Mouse (Mus musculus) megakaryocyte, embryonic 14.5 days (primary cell): ENCODE measurements around the gene Popdc2. TPM values are rescaled to one million over a fixed set of nuclear protein-coding genes. Genes with fewer than 3 reads are reported as not detected.

Source experiments
- H3K27me3 ChIP-seq: replicated peaks from 2 replicates; pipeline ENCODE3; 2012; ENCODE audit warnings: inconsistent platforms
- H3K36me3 ChIP-seq: replicated peaks from 2 replicates; pipeline ENCODE3; 2012; ENCODE audit warnings: low read length, inconsistent platforms, mixed read lengths
- H3K4me1 ChIP-seq: 2 replicates; pipeline ENCODE4 v1.6.1; 2012; ENCODE audit warnings: inconsistent platforms
- H3K4me3 ChIP-seq: replicated peaks from 2 replicates; pipeline ENCODE3; 2012; ENCODE audit warnings: moderate library complexity, mild to moderate bottlenecking, inconsistent platforms
- H3K9me3 ChIP-seq: 2 replicates; pipeline ENCODE4 v1.6.1; 2012; ENCODE audit warnings: inconsistent platforms
- FLI1 ChIP-seq: IDR thresholded peaks from 2 replicates; pipeline ENCODE4 v1.6.1; 2012; ENCODE audit warnings: low read length, inconsistent platforms, mixed read lengths
- GATA1 ChIP-seq: IDR thresholded peaks from 3 replicates; pipeline ENCODE4 v1.6.1; 2012; ENCODE audit warnings: mixed read lengths, low read length, inconsistent platforms, borderline replicate concordance
- polyA plus RNA-seq: library from polyadenylated mRNA; stranded (reverse); fragments of >175 nt; gene quantifications from 2 replicates; pipeline ENCODE4 v1.2.3, GENCODE M21; 2012; ENCODE audit warnings: low replicate concordance; ENCODE audit not compliant: insufficient read depth

Gene Popdc2
- polyA plus RNA-seq, 1 experiment: 2.8 TPM

DNA sequence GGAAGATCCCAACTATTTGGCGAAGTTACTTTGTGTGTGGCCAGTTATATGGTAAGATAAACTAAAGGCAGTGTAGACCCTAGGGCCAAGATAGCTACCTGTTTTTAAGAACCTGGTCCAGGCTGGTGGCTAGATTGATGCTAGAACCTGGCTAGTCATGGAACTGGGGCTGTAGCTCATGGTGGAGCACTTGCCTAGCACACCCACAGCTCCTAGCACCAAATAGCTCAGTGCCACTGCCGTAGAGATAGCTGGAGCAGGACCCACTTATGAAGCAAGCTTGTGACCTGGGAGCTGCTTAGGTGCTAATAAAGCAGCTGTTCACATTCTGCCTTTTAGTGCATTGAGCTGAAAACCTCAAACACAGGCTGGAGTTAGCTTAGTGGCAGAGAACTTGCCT is 8.4 kb upstream of the Popdc2 start:
- H3K36me3 ChIP-seq: peaks cover 87% of the 10 kb centered on the region
- H3K4me3 ChIP-seq: peak overlapping the region; percentile 67
- H3K9me3 ChIP-seq: no peaks in the 10 kb centered on the region
- no peaks in the 10 kb centered on the region for H3K27me3 ChIP-seq
- H3K4me1 ChIP-seq: peaks cover 82% of the 10 kb centered on the region
- TF ChIP-seq FLI1: no peak
- TF ChIP-seq GATA1: no peak

DNA sequence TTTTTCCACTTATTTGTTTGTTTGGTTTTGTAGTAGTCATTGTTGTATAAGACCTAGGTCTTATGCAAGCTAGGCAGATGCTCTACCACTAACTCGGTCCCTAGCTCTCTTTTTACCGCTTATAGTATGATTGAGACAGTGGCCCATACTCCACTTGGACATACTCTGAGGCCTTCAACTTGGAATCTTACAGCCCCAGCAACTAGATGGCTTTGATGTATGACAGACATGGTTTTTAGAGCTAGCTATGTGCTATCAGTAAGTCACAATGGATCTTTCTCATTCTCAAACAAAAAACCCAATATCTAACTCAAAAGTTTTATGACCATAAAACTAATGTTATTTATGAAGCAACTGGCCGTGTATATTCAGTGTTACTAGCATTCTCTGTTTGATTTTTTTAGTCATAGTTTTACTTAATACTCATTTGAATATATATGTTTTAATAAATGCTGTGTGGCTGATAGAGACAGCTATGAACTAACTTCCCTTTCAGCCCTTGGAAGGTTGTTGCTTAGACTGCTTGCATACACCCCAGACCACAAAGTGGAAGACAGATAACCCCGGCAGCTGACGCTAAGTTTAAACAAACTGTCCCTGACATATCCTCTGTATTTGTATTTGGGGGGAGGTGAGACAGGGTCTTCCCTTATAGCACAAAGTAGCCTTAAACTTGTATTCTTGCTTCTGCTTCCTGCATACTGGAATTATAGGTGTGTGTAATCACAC is 7.7 kb upstream of the Popdc2 start:
- Histone ChIP-seq H3K27me3 (no peaks in the 10 kb centered on the region), H3K9me3 (no peaks in the 10 kb centered on the region), H3K4me1 (peaks cover 80% of the 10 kb centered on the region), H3K36me3 (peaks cover 87% of the 10 kb centered on the region), H3K4me3 (peak overlapping the region; percentile 46)
- no peak for TF ChIP-seq GATA1
- no peak for TF ChIP-seq FLI1

DNA sequence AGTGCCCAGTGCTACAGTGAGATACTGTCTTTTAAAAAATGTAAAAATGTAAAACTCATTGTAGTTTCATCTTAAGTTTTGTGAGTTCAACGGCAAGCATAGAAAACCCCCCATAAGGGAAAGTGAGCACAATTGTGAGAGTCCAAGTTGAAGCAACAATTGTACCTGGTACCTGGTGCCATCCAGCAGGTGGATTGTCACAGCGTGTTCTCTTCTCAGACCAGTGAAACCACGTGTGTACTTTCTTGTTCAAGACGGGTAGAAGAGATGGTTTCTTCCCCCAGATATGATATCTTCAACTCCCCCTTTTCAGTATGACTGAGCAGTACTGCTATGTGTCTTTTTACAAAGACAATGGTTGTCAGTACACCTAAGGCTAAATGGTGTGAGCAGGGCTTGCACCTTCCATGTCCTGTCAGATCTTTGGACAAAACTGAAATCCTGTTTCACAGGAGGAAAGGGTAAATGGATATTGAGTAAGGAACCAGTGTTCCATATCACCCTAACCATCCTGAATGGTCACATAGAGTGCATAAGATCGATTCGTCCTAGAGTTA is 3.7 kb upstream of the Popdc2 start:
- peaks cover 84% of the 10 kb centered on the region for H3K4me1 ChIP-seq
- H3K4me3 ChIP-seq: no peak overlapping the region
- H3K9me3 ChIP-seq: no peaks in the 10 kb centered on the region
- TF ChIP-seq FLI1 (no peak), GATA1 (no peak)
- no peaks in the 10 kb centered on the region for H3K27me3 ChIP-seq
- H3K36me3 ChIP-seq: peaks cover 60% of the 10 kb centered on the region

DNA sequence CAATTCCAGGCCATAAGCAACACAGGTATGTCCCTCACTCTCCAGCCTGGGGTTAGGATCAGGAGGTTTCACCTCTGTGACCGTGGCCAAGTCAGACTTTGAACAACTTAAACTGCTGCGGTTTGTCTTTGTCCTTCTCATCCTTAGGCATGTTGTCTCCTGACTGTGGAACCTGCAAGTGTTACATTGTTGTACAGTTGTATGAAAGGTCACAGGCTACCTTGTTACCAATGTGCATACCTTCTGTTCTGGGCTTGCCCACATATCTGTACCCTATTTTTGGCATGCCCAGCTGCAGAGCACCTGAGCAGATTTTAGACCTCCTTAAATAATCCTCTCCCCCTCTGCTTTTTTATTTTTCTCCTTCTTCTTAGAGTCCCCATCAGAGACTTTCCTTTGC is 2.8 kb upstream of the Popdc2 start:
- Histone ChIP-seq H3K4me3 (no peak overlapping the region), H3K27me3 (no peaks in the 10 kb centered on the region), H3K9me3 (no peaks in the 10 kb centered on the region), H3K4me1 (peaks cover 85% of the 10 kb centered on the region), H3K36me3 (peaks cover 64% of the 10 kb centered on the region)
- TF ChIP-seq GATA1: no peak
- no peak for TF ChIP-seq FLI1

DNA sequence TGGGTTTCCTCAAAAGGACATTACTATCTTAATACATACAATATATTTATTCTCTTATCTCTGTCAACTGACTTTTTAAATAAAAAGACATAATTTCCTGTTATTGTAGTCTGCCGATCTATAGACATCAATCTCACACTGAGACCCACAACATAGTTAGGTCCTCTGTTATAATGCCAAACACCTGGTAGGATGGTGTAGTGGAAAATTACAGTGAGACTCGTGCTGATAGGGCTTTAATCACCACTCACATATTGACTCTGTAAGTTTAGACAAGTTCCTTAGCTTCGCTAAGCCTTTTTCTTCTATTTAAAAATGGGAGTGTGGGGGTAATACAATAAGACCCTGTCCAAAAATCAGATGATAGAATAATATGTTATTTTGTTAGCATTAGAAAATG is 2.2 kb upstream of the Popdc2 start:
- H3K9me3 ChIP-seq: no peaks in the 10 kb centered on the region
- TF ChIP-seq GATA1: no peak
- no peak for TF ChIP-seq FLI1
- peaks cover 85% of the 10 kb centered on the region for H3K4me1 ChIP-seq
- no peaks in the 10 kb centered on the region for H3K27me3 ChIP-seq
- H3K36me3 ChIP-seq: peaks cover 67% of the 10 kb centered on the region
- no peak overlapping the region for H3K4me3 ChIP-seq

DNA sequence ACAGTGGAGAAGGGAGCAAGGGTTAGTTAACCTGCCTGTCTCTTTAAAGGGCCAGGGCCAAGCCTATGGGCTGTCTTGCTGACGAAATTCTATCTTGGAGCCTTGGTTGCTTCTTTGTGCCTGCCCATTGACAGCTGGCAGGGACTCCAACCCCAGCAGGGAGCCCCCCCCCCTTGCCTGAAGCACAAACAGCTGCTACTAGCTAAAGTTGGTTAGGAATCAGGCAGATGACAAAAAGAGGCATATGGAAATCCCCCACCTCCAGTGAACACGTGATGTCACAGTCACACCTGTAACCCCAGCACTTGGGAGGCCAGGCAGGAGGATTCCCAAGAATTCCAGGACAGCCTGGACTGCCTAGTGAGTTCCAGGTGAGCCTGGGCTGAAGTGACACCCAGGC is 1.7 kb upstream of the Popdc2 start:
- peaks cover 69% of the 10 kb centered on the region for H3K36me3 ChIP-seq
- TF ChIP-seq FLI1: no peak
- TF ChIP-seq GATA1: no peak
- no peaks in the 10 kb centered on the region for H3K9me3 ChIP-seq
- no peaks in the 10 kb centered on the region for H3K27me3 ChIP-seq
- H3K4me1 ChIP-seq: peaks cover 85% of the 10 kb centered on the region
- no peak overlapping the region for H3K4me3 ChIP-seq

DNA sequence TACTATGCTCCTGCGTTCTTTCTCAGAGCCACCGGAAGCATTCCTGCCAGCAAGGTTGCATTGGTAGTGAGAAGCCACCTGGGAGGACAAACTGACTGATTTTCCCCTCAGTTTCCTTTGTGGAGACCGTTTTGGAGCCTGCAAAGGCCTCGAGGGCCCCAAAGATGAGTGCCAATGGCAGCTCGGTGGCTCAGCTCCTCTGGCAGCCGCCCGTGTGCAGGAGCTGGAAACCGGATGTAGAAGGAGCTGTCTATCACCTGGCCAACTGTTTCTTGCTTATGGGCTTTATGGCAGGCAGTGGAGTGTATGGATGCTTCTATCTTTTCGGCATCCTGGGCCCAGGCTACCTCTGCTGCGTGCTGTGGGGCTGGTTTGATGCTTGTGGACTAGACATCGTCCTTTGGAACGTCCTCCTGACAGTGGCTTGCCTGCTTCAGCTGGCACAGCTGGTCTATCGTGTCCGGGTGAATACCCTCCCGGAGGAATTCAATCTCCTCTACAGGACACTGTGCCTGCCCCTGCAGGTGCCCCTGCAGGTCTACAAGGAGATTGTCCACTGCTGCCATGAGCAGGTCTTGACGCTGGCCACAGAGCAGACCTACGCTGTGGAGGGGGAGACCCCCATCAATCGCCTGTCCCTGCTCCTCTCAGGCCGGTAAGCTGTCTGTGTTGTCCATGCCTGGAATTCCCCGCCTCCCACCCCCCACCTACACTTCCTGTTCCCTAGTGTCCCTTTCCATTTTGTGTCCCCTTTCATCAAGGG is 665 bp downstream of the Popdc2 start:
- peaks cover 78% of the 10 kb centered on the region for H3K4me1 ChIP-seq
- H3K36me3 ChIP-seq: peaks cover 56% of the 10 kb centered on the region
- TF ChIP-seq FLI1: no peak
- no peak for TF ChIP-seq GATA1
- H3K9me3 ChIP-seq: no peaks in the 10 kb centered on the region
- H3K27me3 ChIP-seq: no peaks in the 10 kb centered on the region
- peak overlapping the region; percentile 48 for H3K4me3 ChIP-seq

DNA sequence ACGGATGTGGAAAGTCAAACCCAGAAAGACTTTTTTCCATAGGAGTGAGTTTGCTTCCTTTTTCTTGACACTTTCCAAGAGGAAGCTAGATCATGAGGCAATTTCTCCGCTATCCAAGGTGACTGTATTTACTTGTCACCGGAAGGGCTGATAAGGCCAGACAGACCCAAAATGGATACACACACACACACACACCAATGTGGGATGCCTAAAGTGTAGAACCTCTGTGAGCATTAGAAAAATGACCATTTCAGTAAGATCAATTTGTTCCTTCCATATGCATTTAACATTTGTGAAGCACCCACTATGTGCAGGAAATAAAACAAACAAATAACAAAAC is 1.2 kb downstream of the Popdc2 start:
- Histone ChIP-seq H3K4me1 (peaks cover 73% of the 10 kb centered on the region), H3K36me3 (peaks cover 50% of the 10 kb centered on the region), H3K9me3 (no peaks in the 10 kb centered on the region), H3K27me3 (no peaks in the 10 kb centered on the region), H3K4me3 (no peak overlapping the region)
- no peak for TF ChIP-seq FLI1

DNA sequence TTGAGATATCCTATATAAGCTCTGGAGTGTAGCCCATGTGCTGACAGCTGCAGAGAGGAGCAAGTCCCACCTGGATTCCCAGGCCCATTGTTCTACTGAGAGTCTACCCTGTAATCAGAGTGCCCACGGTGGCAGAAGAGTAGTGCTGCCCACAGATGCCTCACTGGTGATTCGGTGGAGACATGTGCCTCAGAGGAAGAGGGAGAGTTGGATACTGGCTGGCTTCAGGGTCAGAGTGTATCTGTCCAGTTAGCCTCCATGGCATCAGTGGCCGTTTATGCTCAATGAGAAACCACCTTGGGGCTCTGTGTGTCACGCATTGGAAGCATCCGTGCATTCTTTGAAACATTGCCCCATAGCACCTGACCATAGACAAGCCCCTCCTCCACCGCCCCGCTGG is 1.6 kb downstream of the Popdc2 start:
- H3K4me1 ChIP-seq: peaks cover 73% of the 10 kb centered on the region
- TF ChIP-seq GATA1: no peak
- no peak for TF ChIP-seq FLI1

DNA sequence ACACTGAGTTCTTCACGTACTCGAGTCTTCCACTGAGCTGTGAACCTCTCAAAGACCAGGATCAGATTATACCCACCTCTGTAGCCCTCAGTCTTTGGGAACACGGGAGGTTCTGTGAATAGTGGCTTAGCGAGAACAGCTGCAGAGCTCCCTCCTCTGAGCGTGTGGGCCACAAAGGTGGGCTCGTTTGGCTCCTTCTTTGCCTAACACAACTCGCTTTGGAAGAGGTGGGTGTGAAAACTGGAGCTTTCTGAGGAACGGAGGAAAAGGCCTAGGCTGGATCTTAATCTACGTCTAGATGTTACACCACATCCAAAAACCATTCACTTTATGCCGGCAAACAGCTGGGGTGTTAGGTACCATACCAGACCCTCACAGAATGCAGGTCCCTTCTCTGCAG is 3.4 kb downstream of the Popdc2 start:
- Histone ChIP-seq H3K4me1 (peaks cover 81% of the 10 kb centered on the region), H3K27me3 (no peaks in the 10 kb centered on the region), H3K4me3 (peak overlapping the region; percentile 91), H3K9me3 (no peaks in the 10 kb centered on the region), H3K36me3 (peaks cover 41% of the 10 kb centered on the region)
- no peak for TF ChIP-seq GATA1
- no peak for TF ChIP-seq FLI1

More for the DNA sequence above, 1.6 kb downstream of the Popdc2 start:
- no peaks in the 10 kb centered on the region for H3K27me3 ChIP-seq
- H3K9me3 ChIP-seq: no peaks in the 10 kb centered on the region
- peaks cover 47% of the 10 kb centered on the region for H3K36me3 ChIP-seq
- peak overlapping the region; percentile 2 for H3K4me3 ChIP-seq
